Mouse (Mus musculus) cerebellum, postnatal 4 days (tissue): ENCODE results near the gene Ets2.
"Not testable (repeated sequence)": the region's sequence is repeated elsewhere in the genome, so short reads cannot be mapped to it uniquely, and the experiment has no call there.

Experiments used
- DNase-seq, 2 experiments: peaks; one replicate each; pipeline ENCODE4 v3.0.0; 2022; ENCODE audit warnings: low spot score in 2 of 2, mixed read lengths in 1 of 2

Gene Ets2

DNA sequence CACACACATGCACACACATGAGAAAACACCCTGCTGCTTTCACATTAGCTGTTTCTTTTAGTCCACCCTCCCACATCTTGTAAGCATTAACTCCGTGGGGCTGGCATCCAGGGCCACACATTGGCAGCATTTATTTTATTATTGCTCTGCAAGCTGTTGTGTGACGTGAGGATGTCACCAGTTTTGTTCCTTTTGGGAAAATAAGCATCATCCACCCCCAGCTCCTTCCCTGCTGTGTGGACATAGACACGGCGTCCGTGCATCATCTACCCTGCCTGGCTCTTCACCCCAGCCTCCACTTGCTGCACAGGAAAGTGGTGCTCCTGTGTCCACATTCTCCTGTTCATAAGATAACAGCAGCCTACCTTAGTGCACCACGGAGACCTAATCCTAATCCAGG lies 27.9 kb downstream of the Ets2 start:
- DNase-seq = no peak

DNA sequence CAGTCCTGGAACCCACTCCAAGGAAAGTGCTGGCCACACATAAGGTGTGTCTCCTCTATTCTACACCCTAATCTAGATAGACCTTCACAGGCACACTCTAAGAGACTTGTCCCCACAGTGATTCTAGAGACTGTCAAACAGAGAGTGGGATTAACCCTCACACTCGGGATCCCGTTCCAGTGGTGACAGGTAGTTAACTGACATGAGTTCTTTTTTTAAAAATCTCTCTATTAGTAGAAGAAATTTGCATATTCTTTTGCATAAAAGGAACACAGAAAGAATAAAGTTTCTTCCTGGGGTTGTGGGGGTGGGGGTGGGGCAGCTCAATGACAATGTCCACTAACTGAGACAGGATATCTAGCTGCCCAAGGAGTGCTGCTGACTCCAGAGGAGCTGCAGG lies 32.9 kb downstream of the Ets2 start:
- no peak for DNase-seq

DNA sequence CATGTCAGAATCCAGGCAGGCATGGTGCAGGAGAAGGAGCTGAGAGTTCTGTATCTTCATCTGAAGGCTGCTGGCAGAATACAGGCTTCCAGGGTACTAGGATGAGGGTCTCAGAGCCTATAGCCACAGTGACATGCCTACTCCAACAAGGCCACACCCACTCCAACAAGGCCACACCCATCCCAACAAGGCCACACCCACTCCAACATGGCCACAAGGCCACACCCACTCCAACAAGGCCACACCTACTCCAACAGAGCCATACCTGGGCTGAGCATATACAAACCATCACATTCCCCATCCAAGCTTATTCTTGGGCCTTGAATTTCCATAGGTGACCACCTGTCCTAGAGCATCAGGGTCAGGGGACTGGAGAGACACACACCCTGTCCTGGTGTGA lies 34.2 kb downstream of the Ets2 start:
- no peak for DNase-seq

DNA sequence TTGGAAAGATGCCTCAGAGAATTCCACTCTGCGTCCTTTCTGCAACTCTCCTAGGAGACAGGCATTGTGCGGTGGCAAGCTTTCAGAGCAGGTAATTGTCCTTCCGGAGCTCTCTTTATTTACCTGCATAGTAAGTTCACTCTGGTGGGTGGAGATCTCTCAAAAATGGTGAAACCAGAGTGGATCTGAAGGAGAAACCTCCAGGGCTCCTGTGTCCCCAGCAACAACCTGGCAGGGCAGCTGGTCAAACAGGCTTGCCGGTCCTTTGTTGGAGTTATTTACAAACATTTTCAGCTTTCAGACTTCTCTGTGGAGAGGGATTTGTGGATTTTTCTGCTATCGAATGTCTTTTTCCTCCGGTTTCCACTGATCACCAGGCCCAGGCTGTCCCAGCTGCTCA lies 34.6 kb downstream of the Ets2 start:
- DNase-seq = no peak

DNA sequence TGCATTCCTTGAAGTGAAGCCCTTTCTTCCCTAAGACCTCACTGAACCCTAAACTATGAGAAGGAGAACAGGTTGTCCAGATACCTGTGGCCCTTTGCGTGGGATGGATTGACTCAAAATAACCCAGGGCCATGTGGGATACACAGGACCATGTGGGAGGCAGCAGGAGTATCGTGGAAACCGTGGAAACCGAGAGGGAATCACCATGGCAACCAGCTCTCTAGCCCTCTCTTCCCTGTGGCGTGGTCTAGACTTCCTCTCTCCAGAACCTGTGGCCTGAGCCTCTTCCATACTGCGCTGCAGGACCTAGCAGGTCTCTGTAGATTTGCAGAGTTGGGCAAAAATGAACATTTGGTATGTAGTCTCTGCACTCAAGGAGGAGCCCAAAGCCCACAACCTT lies 37.6 kb downstream of the Ets2 start:
- DNase-seq = no peak

DNA sequence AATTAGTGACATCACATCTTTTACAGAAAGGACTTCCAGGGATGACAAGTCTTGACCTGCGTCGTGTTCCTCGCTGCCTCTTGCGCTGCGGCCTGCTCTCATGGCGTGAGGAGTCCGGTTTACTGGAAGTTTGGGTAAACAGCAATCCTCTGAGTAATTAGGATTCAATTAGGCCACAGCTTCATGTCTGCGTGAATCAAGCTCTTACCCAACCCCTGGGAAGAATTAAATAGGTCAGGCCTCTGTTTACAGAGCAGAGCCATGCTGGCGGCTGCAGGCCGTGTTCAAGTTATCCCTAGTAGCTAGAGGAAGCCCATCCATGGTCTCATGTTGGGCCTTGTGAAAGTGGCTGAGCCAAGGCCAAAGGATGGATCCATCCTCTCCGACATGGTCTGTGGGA lies 39.5 kb downstream of the Ets2 start:
- no peak for DNase-seq

DNA sequence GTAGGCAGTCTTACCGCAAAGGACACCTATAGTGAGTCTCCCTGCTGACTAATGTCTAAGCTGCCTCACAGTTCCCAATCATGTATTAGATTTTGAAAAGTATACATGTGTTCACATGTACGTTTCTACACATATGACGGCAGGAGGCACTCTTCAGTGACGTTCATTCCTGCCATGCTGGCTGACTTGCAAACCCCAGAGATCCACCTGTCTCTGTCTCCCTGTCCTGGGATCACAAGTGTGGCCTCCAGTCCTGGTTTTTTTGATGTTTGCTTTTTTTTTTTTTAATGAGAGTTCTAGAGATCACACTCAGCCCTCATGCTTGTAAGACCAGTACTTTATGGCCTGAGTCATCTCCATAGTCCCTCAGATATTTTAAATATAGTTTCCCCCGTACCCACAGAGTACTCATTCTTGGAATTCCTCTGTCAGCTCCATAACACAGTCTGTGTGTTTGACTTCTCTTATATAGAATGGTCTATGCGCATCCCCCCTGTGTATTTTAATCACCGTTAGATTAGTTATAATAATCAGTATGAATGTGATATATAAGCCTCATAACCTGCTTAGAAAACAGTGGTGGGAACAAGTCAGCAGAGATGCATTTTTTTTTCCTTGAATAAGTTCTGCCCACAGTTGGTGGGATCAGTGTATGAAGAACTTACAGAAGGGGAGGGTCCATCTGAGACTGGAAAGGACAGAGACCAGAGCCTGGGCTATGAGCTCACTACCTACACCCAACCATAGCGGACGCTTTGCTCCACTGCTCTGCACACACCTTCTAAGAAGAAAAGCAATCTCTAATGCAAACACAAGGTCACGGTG lies 40.3 kb downstream of the Ets2 start:
- DNase-seq = no peak

DNA sequence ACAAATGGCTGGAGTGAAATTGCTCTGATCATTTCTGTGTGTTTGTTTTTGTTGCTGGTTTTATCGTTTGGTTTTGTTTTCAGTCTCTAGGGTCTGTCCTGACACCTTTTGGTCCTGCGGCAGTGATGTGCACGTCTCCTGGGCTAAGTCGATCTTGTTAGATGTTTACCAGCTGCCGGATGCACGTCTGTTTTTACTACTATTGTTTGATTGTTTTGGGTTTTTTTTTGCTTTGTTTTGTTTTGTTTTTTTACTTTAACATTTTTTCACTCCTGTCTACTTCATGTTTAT lies 40.8 kb downstream of the Ets2 start:
- no peak for DNase-seq

DNA sequence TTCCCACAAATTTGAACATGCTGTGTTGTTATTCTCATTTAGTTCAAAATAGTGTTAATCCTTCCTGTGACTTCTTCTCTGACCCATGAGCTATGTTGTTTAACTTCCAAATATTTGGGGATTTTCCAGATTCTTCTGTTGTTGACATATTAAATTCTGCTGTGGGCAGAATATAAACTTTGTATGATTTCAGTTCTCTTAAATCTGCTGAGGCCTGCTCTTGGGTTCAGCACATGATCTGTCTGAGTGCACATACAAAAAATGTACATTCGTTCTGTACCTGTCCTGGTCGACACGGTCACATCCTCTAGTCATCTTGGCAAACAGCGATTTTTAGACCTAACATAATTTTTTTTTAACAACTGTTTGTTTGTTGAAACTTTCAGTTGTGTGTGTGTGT lies 41.2 kb downstream of the Ets2 start:
- no peak for DNase-seq

DNA sequence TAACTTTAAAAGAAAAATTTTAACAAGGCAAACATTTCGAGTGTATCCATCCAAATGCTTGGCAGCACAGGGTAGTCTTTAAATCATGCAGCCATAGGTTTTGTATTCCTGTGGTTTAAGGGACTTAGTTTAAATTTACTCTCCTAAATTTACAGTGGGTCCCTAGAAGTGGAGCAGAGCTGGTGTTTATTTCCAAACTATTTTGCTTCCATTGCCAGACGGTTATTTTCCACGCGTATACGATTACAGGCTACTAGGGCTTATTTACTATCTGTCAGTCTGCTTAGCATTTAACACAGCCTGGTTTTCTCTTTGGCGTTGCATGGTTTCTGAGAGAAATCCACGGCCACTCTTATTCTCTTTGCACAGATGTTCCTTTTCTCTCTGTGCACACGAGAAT lies 42.9 kb downstream of the Ets2 start:
- DNase-seq = no peak

DNA sequence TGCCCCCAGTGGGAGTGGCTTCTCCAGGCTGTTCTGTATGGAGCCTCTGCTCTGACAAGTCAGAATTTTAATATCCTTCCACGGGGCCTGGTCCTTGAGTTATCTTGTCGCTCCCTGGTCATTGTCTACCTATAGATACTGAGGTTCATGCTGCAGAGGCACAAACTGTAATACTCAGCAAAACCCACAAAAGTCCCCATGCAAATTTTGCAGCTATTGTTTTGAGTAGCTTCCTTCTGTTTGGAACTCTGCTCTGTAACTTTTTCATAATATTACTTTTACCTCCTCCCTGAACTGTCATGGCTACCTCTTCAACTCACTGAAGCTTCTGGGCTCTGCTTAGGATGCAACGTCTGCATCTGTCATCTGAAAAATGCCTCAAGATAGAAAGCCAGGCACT lies 43.8 kb downstream of the Ets2 start:
- no peak for DNase-seq

DNA sequence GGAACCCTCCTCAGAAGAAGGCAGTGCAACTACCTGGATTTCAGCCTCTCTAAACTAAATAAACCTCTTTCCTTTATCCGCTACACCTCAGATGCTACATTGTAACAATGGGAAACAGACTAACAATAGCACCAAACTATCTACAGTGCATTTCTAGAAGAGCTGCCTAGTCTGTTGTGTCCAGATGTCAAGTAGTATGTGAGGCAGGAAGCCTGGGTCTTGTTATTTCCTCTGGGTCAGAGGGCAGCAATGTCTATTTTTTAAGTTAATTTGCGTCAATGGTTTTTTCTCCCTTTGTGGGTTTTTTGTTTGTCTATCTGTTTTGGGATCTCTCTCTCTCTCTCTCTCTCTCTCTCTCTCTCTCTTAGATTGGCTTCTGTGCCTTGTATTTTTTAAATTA lies 44.7 kb downstream of the Ets2 start:
- no peak for DNase-seq

DNA sequence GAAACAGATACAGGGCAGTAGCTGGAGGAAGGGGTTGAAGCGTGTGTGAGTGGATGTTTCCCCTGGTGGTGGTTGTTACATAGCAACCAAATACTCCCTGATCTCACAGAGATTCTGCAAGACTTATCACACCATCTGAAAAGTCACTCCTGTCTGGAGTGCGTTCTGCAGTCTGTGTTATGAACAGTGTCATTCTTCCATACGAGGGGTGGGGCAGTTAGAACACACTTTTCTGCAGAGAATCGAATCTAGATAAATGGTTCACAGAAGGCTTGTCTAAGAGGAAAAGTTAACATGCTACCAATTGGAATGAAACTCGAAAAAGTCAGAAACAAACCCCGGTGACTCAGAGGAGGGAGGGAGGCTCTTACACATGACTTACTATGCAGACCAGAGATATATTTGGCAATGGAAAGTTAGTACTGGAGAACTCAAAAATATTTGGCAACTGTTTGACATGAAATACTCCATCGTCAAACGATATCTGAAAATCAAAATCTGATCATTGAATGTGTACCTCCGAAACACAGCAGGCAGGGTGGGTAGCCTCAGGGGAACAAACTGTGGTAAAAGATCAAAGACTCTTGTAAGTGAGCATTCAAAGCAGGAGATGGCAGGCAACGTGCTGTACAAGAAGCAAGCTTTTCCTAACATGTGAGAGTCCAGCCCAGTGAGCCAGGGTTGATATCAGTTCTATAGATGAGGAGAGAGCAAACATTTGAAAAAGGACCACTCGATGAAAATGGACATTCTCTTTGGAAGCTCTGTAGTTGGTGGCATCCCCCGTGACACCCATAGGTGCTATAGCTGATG lies 47.6 kb downstream of the Ets2 start:
- DNase-seq = no peak

DNA sequence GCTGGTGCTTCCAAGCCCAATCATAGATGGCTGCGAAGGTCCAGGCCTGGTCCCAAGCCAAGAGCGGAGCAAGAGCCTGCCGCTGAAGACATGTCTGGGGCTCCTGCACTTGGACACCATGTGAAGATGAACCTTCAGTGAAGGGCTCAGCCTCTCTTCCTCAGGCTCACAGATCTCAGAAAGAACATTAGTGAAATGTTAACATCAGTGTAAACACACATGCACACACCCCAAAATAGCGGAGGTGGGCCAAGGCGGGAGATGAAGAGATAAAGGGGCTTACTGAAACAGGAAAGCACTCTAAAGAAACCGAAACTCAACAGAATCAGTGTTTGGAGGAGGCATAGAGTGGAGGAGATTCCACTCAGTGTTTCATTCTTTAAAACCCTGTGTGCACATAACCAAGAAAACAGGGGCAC lies 48.3 kb downstream of the Ets2 start:
- no peak for DNase-seq

DNA sequence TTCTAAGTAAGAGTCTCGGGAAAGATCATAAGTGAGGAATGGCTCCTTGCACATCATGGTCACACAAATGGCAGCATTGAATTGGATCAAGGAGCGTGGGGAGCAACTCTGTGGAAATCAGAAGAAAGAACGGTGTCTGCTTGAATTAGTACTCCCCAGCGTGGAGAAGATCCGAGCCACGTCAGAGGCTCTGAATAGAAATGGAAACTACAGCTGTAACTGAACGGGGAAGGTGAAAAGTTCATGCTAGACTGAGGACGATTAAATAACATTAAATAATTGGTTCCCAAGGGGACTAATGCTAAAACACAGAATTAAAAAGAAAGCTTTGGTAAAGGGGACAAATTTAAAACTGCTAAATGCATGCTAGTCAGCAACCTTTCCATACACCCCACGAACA lies 50.6 kb downstream of the Ets2 start:
- DNase-seq = no peak

DNA sequence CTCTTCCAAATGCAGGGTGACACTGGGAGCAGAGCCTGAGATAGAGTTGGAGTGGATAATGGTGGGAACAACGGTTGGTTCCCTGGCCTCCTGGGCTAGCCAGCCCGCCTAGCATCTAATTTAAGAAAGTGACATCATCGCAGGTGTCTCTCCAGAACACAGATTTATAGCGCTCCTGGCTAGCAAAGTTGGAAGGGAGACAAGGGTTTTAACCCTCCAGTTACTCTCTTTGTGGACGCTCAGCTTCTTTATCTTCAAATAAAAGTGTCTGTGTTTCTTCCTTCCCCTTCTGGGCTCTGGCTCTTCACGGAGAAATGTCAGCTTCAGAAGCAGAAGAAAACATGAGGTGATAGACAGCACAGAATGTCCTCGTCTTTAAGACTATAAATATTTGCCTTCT lies 51.4 kb downstream of the Ets2 start:
- no peak for DNase-seq

DNA sequence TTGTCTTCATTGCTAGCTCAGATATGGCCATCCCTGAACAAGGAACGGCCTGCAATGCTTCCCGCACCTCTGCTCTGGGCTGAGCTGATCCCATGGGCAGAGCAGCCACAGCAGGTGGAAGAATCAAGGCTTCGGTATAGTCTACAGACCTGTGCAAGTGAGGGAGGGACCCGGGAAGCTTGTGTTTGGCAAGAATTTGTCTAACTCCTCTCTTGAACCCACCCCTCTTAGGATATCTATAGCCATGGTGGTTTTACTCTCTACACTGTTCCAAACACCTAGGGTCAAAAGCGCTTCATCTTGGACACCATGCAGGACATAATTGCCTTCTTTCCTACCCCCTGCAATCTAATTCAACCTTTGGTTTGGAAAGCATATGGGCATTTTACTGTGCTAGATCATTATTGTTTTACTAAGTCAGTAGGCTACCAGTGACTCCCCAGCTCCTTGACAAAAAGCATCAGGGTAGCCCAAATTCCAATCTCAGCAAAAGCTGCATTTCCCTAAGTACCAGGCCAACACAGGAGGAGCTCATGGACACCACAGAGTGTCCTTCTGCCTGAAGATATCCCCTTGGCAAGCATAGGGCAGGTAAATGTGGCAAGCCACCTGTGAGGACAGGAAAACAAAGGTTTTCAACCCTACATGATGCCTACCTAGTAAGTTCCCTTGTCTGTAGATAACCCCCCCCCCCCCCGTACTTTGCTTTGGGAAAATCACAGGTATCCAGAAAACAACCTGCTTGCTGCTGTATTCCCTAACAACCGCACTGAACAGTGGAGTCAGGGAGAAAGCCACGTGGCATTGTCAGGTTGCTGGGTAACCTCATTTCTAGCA lies 57.5 kb downstream of the Ets2 start:
- DNase-seq = no peak

DNA sequence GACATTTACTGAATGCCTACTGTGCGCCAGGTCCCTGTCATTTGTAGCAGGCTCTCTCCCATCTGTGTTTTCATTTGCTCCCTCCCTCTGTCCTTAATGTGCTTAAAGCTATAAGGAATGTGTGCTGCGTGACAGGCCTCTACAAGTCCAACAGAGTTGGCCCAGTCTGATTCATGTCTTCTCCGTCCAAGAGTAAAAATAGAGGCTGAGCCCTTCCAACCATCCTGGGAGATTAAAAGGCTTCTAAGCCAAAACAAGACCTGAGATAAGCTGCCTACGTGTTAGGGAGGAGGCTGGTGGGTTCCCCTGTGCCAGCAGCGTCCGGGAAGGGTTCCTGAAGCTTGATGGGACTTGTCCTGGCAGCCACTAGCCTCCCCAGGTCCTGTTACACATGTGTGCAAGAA lies 58.1 kb downstream of the Ets2 start:
- no peak for DNase-seq

DNA sequence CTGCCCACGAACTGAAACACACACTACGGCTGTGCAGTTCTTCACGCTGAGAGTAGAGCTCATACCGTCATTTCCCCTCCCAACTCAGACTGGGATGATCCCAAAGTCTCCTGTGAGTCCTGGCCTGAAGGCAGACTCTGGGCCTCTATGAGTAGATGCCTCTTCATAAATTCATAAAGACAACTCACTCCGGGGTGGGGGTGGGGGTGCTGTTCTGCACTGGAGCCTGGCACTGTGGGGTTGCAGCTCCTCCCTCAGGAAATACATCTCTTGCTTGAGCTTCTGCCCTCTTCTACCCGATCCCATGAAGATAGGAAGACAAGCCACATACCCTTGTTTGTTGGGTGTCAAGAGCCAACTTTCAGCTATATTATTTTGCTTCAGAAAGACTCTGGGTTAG lies 59.9 kb downstream of the Ets2 start:
- no peak for DNase-seq

DNA sequence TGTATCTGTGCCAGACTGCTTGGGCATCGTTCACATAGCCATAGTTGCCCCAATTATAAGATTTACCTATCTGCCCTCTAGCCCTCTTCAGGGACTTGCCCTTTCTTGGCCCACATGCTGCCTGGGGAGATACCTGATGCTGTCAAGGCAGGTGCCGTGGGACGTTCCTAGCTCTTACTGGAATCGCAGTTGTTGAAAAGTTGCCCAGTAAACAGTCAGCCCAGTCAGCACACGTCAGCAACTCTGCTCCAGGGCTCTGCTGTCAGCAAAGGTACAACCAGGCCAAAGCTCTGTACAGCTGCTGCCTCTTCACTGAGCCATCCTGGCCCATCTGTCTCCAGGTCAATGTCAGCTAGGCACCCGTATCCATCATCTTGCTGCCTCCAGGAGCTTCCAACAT lies 61.3 kb downstream of the Ets2 start:
- no peak for DNase-seq

DNA sequence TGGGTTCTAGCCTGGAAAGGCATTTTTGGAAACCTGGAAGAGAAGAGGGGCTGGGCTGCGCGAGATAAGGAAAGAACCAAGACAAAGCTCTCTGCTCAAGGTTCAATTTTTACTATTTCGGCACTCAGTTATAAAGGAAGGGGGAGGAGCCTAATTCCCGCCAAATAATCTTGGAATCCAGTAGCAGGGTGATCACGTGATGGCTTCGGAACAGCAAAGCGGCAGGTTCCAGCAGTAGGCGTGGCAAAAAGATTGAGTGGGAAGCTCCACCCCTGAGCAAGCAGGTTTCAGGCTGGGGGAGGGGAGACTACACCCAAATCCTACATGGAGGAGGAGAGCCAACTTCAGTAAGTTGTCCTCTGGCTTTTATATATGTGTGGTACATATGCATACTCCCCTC lies 62.2 kb downstream of the Ets2 start:
- not testable (repeated sequence) for DNase-seq

DNA sequence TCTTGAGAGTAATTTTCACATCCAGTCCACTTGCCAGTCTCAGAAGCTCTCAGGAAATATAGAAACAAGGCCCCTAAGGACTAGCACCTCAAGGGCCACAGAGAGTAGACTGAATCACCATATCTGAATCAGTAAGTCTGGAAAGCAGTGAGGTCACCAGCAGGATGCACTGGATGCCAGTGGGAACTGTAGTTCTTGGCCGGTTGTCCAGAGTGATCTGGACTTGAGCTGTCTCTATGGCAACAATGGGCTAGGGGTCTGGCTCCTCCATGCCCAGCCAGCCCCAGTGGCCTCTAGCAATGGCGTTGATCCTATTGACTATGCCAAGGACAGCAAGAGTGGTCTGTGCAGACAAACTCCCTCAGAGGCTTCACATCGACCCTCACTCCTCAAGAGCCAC lies 64.3 kb downstream of the Ets2 start:
- no peak for DNase-seq

DNA sequence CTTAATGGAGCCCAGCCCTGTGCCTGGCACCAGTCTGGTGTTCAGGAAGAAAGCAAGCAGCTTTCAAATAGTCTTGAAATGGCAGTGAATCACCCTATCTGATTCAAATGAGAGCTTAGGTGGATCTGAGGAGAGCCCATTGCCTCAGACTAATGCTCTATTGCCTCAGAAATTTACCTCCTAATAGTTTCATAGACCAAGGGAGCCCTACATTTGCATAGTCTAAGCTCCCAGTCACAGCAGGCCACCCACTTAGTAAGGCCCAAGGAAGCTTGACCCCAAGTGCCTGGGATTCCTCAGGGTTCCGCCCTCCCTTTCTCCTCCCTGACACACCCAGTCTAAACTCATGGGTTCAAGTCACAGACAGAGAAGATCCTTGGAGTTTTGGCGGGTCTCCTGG lies 65.4 kb downstream of the Ets2 start:
- DNase-seq = no peak
